Mouse (Mus musculus): ENCODE results near the gene Stk11. TPM values are rescaled to one million over a fixed set of nuclear protein-coding genes. Genes with fewer than 3 reads are reported as not detected.
A peak's percentile ranks its signal among the peaks of the same experiment; 100 is the strongest.

The Stk11 gene
- polyA plus RNA-seq, 1 experiment from 2014 or later = 18.6 TPM

DNA sequence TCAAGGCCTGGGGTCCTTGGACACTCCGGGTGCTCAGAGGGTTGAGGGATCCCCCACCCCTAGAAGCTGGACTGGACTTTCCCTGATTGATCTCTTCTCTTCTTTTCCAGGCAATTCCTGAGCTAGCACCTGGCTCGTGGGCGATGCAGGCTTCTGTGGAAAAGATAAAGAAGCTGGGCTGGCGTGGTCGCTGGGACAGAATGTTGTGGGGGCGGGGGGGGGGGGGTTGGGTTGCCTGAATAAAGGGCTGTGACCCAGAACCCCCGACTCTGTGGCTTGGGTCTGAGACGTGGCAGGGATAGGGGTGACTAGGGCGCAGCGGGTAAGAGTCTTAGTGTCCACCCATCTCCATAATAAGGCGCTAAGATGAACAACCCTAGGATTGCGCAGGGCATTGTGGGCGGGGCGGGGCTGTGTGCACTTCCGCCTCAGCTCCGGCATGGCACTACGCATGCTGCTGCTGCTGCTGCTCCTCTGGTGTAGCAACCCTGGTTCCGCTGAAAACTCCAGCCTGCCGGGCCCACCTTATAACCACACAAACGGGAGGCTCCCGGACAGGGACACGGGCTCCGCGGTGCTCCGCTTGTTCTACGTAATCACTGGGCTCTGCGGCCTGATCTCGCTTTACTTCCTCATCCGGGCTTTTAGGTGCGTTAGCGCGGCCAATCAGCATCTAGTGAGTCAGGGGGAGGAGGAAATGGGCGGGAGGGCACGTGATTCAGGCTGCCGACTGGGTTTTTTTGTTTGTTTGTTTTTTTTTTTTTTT is 57.1 kb downstream of the Stk11 start, which contains the start of gene 1600002K03Rik:
Gene 1600002K03Rik, plus strand, starts transcription at position 418 of the 766 bp plus-strand sequence.
- peak within 1 kb of the TSS; percentile 76 for H3K27ac ChIP-seq (ENCODE audit: low read length)
- peak within 1 kb of the TSS; percentile 53 for H3K4me2 ChIP-seq (ENCODE audit: low read depth, low read length)
- H3K4me3 ChIP-seq (ENCODE audit: low read length) = peak within 1 kb of the TSS; percentile 53
- no peaks in the 10 kb centered on the region for H3K27me3 ChIP-seq (ENCODE audit: control insufficient read depth, insufficient read depth, low read depth, low read length)
- peak; percentile 72 for ATAC-seq (ENCODE audit: low read depth)
- WGBS = 6% methylated on average over 35 of the region's 35 CpGs
- peaks cover 23% of the 10 kb centered on the region for H3K36me3 ChIP-seq (ENCODE audit: control insufficient read depth, insufficient read depth, low read length)
- H3K9me3 ChIP-seq (ENCODE audit: control insufficient read depth, low read length) = no peaks in the 10 kb centered on the region
- H3K9ac ChIP-seq (ENCODE audit: low read length) = peak within 1 kb of the TSS; percentile 60
- peaks cover 19% of the 10 kb centered on the region for H3K4me1 ChIP-seq (replicated peaks; ENCODE audit: control insufficient read depth, insufficient read depth, low read length)

DNA sequence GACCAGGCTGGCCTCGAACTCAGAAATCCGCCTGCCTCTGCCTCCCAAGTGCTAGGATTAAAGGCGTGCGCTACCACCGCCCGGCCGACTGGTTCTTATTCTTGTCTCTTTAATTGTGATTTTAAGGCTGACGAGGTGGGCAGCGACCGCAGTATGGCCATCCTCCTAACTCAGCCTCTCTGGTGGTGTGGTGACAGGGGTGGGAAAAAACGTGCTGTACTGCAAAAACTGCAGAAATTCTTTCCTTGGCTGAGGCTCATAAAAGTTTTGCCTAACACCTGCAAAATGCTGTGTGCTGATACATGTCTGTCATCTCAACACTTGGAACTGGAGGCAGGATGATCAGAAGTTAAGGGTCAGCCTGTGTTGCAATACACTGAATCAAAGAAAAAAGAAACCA is 57.8 kb downstream of the Stk11 start:
- H3K9me3 ChIP-seq (ENCODE audit: control insufficient read depth, low read length) = no peaks in the 10 kb centered on the region
- H3K27me3 ChIP-seq (ENCODE audit: control insufficient read depth, insufficient read depth, low read depth, low read length) = no peaks in the 10 kb centered on the region
- peaks cover 23% of the 10 kb centered on the region for H3K36me3 ChIP-seq (ENCODE audit: control insufficient read depth, insufficient read depth, low read length)
- peaks cover 19% of the 10 kb centered on the region for H3K4me1 ChIP-seq (replicated peaks; ENCODE audit: control insufficient read depth, insufficient read depth, low read length)
- peak overlapping the region; percentile 53 for H3K4me3 ChIP-seq (ENCODE audit: low read length)
- H3K27ac ChIP-seq (ENCODE audit: low read length) = peak overlapping the region; percentile 4; the same call in 1 of the 2 replicates
- H3K4me2 ChIP-seq (ENCODE audit: low read depth, low read length) = peak overlapping the region; percentile 53
- WGBS = 9% methylated on average over 11 of the region's 11 CpGs
- peak overlapping the region; percentile 25 for H3K9ac ChIP-seq (ENCODE audit: low read length)
- no peak for ATAC-seq (ENCODE audit: low read depth)

DNA sequence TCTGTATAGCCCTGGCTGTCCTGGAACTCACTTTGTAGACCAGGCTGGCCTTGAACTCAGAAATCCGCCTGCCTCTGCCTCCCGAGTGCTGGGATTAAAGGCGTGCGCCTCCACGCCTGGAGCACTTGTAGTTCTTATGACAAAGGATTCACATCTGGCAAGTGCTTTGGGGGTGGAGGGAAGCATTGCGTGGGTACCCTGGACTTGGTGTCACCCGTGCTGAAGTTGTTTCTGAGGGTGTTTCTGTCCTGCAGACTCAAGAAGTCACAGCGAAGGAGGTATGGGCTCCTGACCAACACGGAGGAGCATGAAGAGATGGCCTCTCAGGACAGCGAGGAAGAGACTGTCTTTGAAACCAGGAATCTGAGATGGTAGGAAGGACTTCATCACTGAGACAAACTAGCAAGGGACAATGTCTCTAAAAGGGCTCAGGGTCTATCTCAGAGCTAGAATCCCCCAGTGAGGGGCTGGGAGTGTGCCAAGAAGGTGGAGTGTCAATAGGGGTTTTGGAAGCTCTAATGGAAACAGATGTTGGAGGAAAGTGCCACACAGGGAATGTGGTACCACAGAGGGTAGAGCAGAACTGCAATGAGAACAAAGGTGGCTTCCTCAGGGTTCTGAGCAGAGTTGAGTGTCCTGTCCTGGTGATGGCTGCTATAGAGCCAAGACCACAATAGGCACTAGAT is 58.5 kb downstream of the Stk11 start:
- Histone ChIP-seq H3K4me2 (ENCODE audit: low read depth, low read length) (no peak overlapping the region), H3K36me3 (ENCODE audit: control insufficient read depth, insufficient read depth, low read length) (peaks cover 23% of the 10 kb centered on the region), H3K27ac (ENCODE audit: low read length) (no peak overlapping the region), H3K9ac (ENCODE audit: low read length) (0 out of 2 replicates have a peak overlapping the region, but pooled peaks have one; percentile 25), H3K4me1 (replicated peaks; ENCODE audit: control insufficient read depth, insufficient read depth, low read length) (peaks cover 12% of the 10 kb centered on the region), H3K27me3 (ENCODE audit: control insufficient read depth, insufficient read depth, low read depth, low read length) (no peaks in the 10 kb centered on the region), H3K9me3 (ENCODE audit: control insufficient read depth, low read length) (no peaks in the 10 kb centered on the region), H3K4me3 (ENCODE audit: low read length) (no peak overlapping the region)
- 87% methylated on average over 10 of the region's 10 CpGs for WGBS
- no peak for ATAC-seq (ENCODE audit: low read depth)

DNA sequence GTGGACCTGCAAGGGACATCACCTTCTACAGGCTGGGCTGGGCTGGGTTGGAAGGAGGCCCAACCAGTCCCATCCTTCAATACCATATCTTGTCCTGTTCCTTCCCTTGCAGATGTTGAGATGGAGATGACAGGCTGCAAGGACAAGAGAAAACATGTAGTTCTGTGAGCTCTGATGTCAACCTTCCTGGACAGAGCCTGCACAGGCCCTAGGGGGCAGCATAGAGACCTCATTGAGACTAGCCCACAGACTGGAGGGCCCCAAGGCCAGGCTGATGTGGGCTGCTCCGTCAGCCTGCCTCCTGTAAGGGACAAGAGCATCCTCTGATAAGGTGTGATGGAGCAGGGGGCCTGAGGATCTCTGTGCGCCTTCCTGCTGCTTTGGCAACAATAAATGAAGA is 59.1 kb downstream of the Stk11 start:
- ATAC-seq (ENCODE audit: low read depth) = no peak

DNA sequence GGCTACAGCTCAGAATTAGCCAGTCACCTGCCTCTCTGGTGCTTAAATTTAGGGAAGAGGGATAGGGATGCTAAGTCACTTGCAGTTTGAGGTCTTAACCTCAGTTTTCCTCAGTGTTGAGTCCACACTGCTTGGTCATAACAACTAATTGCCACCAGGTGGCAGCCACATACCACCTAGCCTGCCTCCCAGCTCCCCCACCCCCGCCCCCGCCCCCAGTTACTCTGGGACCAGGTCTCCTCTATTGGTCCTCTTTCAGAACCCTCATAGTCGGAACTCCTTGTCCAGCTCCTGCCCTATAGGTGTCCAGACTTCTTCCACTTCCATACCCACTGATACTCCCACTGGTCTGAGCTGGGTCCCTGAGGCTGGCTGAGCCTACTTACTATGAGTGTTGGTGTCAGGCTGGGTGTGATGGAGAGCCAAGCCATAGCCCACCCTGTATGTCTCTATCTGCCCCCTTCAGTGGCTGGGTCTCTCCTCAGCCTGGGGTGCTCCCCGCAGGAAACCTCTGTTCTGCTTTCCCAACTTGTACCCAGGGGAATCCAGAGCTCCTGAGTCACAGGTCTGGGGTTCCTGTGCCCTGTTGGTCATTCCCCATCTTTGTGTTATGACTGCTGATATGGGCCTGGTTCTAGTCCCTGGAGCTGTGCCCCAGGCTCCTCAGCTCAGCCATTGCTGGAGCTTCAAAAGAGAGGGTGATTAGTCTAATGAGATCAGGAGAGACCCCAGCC is 60.1 kb downstream of the Stk11 start:
- H3K27ac ChIP-seq (ENCODE audit: low read length) = no peak overlapping the region
- H3K9ac ChIP-seq (ENCODE audit: low read length) = no peak overlapping the region
- no peak for ATAC-seq (ENCODE audit: low read depth)
- no peak overlapping the region for H3K4me3 ChIP-seq (ENCODE audit: low read length)
- H3K27me3 ChIP-seq (ENCODE audit: control insufficient read depth, insufficient read depth, low read depth, low read length) = no peaks in the 10 kb centered on the region
- no peak overlapping the region for H3K4me2 ChIP-seq (ENCODE audit: low read depth, low read length)
- H3K9me3 ChIP-seq (ENCODE audit: control insufficient read depth, low read length) = no peaks in the 10 kb centered on the region
- H3K36me3 ChIP-seq (ENCODE audit: control insufficient read depth, insufficient read depth, low read length) = peaks cover 12% of the 10 kb centered on the region
- peaks cover 8% of the 10 kb centered on the region for H3K4me1 ChIP-seq (replicated peaks; ENCODE audit: control insufficient read depth, insufficient read depth, low read length)
- 23% methylated on average over 4 of the region's 4 CpGs for WGBS

More for the DNA sequence above, 59.1 kb downstream of the Stk11 start:
- Histone ChIP-seq H3K27ac (ENCODE audit: low read length) (no peak overlapping the region), H3K4me3 (ENCODE audit: low read length) (no peak overlapping the region), H3K9me3 (ENCODE audit: control insufficient read depth, low read length) (no peaks in the 10 kb centered on the region), H3K4me1 (replicated peaks; ENCODE audit: control insufficient read depth, insufficient read depth, low read length) (peaks cover 10% of the 10 kb centered on the region), H3K4me2 (ENCODE audit: low read depth, low read length) (no peak overlapping the region), H3K9ac (ENCODE audit: low read length) (no peak overlapping the region), H3K36me3 (ENCODE audit: control insufficient read depth, insufficient read depth, low read length) (peaks cover 22% of the 10 kb centered on the region), H3K27me3 (ENCODE audit: control insufficient read depth, insufficient read depth, low read depth, low read length) (no peaks in the 10 kb centered on the region)
- WGBS = 33% methylated on average over 2 of the region's 2 CpGs

DNA sequence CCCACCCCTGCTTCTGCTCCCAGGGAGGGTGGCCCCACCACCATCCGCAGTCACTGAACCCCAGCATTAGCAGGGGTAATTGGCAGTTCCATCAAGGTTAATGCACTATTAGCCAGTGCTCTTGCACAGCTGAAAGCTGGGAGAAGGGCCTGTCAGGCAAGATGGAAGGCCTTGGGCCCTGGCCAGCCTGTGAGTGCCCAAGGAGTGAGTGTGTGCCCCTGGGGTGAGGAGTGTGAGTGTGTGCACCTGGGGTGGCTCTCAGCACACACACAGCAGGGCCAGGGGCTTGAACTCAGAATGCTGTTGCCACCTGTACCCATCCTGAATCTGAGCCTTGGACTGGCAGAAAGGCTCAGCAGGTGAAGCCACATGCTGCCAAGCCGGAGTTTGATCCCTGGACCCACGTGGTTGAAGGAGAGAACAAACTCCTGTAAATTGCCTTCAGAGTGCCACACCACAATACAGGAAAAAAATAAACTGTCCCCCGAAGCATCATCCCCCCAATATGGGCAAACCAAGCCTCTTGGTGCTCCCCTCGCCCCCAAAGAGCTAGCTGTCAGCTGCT is 60.7 kb downstream of the Stk11 start:
- Histone ChIP-seq H3K4me1 (replicated peaks; ENCODE audit: control insufficient read depth, insufficient read depth, low read length) (peaks cover 8% of the 10 kb centered on the region), H3K27me3 (ENCODE audit: control insufficient read depth, insufficient read depth, low read depth, low read length) (no peaks in the 10 kb centered on the region), H3K4me2 (ENCODE audit: low read depth, low read length) (no peak overlapping the region), H3K27ac (ENCODE audit: low read length) (no peak overlapping the region), H3K9me3 (ENCODE audit: control insufficient read depth, low read length) (no peaks in the 10 kb centered on the region), H3K4me3 (ENCODE audit: low read length) (no peak overlapping the region), H3K9ac (ENCODE audit: low read length) (no peak overlapping the region), H3K36me3 (ENCODE audit: control insufficient read depth, insufficient read depth, low read length) (peaks cover 7% of the 10 kb centered on the region)
- ATAC-seq (ENCODE audit: low read depth) = no peak
- 85% methylated on average over 5 of the region's 5 CpGs for WGBS

DNA sequence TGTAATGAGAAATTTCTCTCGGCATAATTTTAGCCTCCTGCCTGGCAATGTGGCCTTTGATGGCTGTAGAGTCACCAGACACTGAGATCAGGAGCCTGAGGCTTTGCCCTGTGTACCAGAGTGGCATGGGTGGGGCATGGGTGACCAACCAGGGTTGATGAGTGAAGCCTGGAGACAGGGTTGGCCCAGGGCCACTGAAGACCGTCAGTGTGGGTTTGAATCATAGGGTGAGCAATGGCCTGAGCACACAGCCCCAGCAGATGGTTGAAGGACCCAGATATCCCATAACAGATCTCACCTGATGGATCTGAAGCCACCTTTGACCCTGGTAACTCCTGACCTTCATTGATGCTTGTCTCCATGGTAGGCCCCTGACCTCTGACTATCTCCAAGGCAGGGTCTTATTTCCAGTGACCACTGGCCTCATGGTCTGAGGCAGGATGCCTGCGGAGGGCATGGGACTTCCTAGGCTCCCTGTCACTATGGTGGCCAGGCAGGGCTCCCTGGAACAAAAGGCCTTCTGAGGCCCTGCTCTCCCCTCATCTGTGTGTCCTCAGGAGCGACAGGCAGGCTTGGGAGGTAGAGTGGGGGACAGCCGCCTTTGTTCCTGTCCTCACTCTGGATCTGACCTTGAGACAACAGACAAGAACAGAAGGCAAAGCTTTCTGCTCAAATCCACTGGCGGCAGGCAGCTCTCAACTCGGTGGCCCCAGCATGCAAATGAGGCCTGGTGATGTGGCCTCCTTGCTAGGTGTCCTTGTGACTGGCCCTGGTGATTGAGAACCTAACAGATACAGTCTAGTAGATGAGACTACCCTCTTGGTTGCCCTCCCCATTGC is 62.1 kb downstream of the Stk11 start:
- Histone ChIP-seq H3K27me3 (ENCODE audit: control insufficient read depth, insufficient read depth, low read depth, low read length) (no peaks in the 10 kb centered on the region), H3K9ac (ENCODE audit: low read length) (no peak overlapping the region), H3K4me1 (replicated peaks; ENCODE audit: control insufficient read depth, insufficient read depth, low read length) (no peaks in the 10 kb centered on the region; the same call in 1 of the 2 replicates), H3K36me3 (ENCODE audit: control insufficient read depth, insufficient read depth, low read length) (no peaks in the 10 kb centered on the region), H3K27ac (ENCODE audit: low read length) (no peak overlapping the region), H3K4me3 (ENCODE audit: low read length) (no peak overlapping the region), H3K4me2 (ENCODE audit: low read depth, low read length) (no peak overlapping the region), H3K9me3 (ENCODE audit: control insufficient read depth, low read length) (no peaks in the 10 kb centered on the region)
- 69% methylated on average over 7 of the region's 7 CpGs for WGBS
- no peak for ATAC-seq (ENCODE audit: low read depth)

Measured in lung, embryonic 16.5 days (tissue).